Mouse (Mus musculus) testis, adult 2 months (tissue): ENCODE measurements at regions not wholly inside any gene's neighbourhood (a gene's known extent, or its start where the extent isn't known, plus 50 kb on each side); places are given as distances from the start of the nearest gene placed in this dataset.

Experiments used
- CTCF ChIP-seq: fragments of 200-500 bp; IDR thresholded peaks from 2 replicates; pipeline ENCODE4 v1.5.1; 2012; ENCODE audit warnings: low read depth, mild to moderate bottlenecking, inconsistent platforms, low read length, moderate library complexity; ENCODE audit not compliant: control insufficient read depth, insufficient read depth, insufficient replicate concordance
- POLR2A ChIP-seq: fragments of 200-500 bp; IDR thresholded peaks from 2 replicates; pipeline ENCODE4 v1.6.1; 2012; ENCODE audit warnings: low read depth, mild to moderate bottlenecking, inconsistent platforms, low read length, moderate library complexity; ENCODE audit not compliant: control insufficient read depth

DNA sequence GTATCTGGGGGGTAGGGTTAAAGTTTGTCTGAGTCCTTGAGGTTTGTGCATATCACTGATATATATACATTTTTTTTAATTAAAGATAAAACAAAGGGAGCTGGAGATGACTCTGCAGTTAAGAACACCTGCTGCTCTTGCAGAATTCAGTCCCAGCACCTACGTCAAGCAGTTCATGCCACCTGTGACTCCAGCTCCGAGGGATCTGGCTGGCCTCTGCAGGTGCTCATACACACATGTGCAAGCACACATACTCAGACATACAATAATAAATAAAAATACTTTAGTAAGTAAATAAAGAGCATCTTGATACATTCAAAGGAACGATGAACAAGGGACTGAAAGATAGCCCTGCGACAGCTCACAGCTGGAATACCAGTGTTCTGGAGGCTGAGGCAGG lies 53.9 kb upstream of the Kdm7a start:
- no peak for TF ChIP-seq POLR2A
- no peak for TF ChIP-seq CTCF
